Mouse (Mus musculus): ENCODE measurements around the gene Tk2. TPM values are rescaled to one million over a fixed set of nuclear protein-coding genes. Genes with fewer than 3 reads are reported as not detected.

The Tk2 gene
- 3.5 and 4.3 TPM in 2 replicates for polyA plus RNA-seq (2012; rRNA removed)

DNA sequence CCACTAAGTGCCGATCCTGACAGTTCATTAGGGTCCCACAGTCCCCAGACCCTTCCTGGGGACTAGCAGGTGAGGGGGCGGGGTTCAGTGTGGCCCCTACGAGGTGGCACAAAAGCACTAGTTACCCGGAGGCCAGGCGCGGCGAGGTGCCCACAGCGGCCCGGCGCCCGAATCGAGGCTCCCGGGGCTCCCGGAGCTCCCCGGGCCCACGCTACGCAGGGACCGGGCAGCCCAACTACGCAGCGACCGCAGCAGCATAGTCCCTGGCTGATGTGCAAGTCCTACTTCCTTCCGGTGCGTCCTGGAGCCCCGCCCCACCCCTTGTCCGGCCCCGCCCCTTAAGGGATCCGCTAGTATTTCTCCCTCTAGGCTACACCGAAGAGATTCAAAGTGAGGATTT lies at the start of gene Tk2:
Gene Tk2 (minus strand): TSS at position 283 of the 400 bp plus-strand sequence.

DNA sequence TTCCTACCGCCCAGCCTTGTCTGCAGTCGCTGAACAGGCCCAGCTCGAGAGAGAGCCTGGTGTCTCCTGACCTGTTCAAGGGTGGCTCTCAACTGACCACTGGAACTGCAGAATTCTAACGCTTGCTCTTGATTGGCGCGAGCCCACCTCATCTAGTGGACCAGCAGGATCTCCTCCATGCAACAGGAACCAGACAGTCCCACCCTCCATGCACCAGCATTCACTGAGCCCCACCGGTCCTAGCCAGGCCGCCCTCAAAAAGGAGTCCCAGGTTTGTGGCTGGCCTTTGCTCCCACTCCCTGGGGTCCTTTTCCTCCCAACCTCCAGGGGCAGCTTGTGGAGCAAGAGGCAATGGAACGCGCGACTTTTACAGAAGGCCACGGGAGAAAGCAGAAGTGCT lies 44.7 kb upstream of the Tk2 start, which contains the start of gene Cmtm2a:
Gene Cmtm2a (minus strand): TSS at position 101 of the 400 bp plus-strand sequence.

DNA sequence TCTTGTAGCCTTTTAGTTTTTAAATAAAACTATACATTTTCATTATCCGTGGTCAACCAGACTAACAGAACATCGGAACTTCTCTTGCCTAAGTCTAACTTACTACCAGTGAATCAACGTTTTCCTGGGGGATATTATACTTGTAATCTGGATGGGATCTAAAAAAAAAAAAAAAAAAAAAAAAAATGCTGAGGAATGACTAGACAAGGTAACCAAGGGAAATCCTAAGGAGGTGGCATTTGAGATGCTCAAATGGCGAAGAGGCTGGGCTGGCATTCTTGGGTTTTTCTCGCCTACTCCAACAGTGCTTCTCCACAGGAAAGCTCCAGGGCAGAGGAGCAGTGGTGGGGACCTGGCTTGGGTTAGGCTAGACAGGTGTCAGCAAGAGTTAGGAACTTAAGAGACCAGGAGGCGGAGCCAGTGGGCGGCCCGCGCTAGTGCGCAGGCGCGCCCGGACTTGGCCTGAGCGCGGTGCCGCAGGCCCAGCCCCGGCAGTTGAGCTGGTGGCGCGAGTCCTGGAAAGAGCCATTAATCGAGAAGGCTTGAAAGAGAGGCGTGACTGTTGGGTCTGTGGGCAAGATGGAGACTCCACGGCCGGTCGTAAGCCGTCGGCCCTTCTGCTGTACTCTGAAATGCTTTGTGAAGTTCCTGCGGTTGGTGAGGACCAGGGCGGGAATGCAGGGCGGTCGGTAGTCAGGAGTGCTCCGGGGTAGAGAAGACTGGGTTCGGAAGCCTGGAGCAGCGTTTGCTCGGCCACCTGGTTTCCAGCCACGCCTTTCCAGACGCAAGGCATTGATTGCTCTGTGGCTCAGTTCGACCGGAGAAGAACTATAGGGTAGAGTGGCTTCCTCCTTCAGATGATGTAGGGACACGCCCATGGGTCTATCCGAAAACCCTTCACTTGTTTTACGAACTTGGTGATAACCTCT lies 2.3 kb upstream of the Tk2 start, which contains the start of gene Cklf:
Gene Cklf (plus strand): TSS at position 423 of the 929 bp plus-strand sequence.

Other genes starting within 250 kb of the Tk2 start
- 11.1 and 12.2 TPM in 2 replicates for gene Cdh5, start 146.9 kb downstream of the Tk2 start, polyA plus RNA-seq (2012; rRNA removed)
- gene Bean1, start 78.1 kb downstream of the Tk2 start, polyA plus RNA-seq (2012; rRNA removed), result 0.02 and 0.03 TPM in 2 replicates
- 12.9 and 13.1 TPM in 2 replicates for gene Cklf, start 2.3 kb upstream of the Tk2 start, polyA plus RNA-seq (2012; rRNA removed)
- gene Cmtm2a, start 44.6 kb upstream of the Tk2 start, polyA plus RNA-seq (2012; rRNA removed), result not detected in 2 replicates
- gene Gm45711, start 61.5 kb upstream of the Tk2 start, polyA plus RNA-seq (2012; rRNA removed), result not detected in 2 replicates
- not detected in 2 replicates for gene Cmtm1, start 61.6 kb upstream of the Tk2 start, polyA plus RNA-seq (2012; rRNA removed)
- not detected in 2 replicates for gene Gm11020, start 73.0 kb upstream of the Tk2 start, polyA plus RNA-seq (2012; rRNA removed)
- not detected in 2 replicates for gene Cmtm2b, start 73.7 kb upstream of the Tk2 start, polyA plus RNA-seq (2012; rRNA removed)
- 11.8 and 14.0 TPM in 2 replicates for gene Cmtm3, start 90.9 kb upstream of the Tk2 start, polyA plus RNA-seq (2012; rRNA removed)
- gene Cmtm4, start 147.2 kb upstream of the Tk2 start, polyA plus RNA-seq (2012; rRNA removed), result 1.7 and 2.1 TPM in 2 replicates
- gene Dync1li2, start 194.5 kb upstream of the Tk2 start, polyA plus RNA-seq (2012; rRNA removed), result 10.9 and 11.0 TPM in 2 replicates

All from liver, embryonic 14 days (tissue).